Mouse (Mus musculus): ENCODE measurements around the gene Gm45062. TPM values are rescaled to one million over a fixed set of nuclear protein-coding genes. Genes with fewer than 3 reads are reported as not detected.
A peak's percentile ranks its signal among the peaks of the same experiment; 100 is the strongest.

The Gm45062 gene
- polyA plus RNA-seq, 1 experiment: 0.58 TPM

- DNase-seq: no peak
- 0 out of 2 replicates have a peak, but pooled peaks cover 3% of the 10 kb centered on the region for H3K36me3 ChIP-seq (ENCODE audit: control insufficient read depth, insufficient read depth, low read length)
- peak overlapping the region; percentile 35; the same call in 1 of the 2 replicates for H3K27ac ChIP-seq (ENCODE audit: control insufficient read depth, insufficient read depth, low read length)
- WGBS: 64% methylated on average over 4 of the region's 4 CpGs
- no peak overlapping the region for H3K4me3 ChIP-seq (ENCODE audit: control insufficient read depth, insufficient read depth, low read length)
- peaks cover 4% of the 10 kb centered on the region; the same call in 1 of the 2 replicates for H3K4me1 ChIP-seq (replicated peaks; ENCODE audit: control insufficient read depth, insufficient read depth, low read length)
- H3K27me3 ChIP-seq (ENCODE audit: control insufficient read depth, insufficient read depth, low read length): no peaks in the 10 kb centered on the region
- TF ChIP-seq CTCF (IDR thresholded peaks at IDR 0.05; ENCODE audit: borderline replicate concordance, control insufficient read depth, extremely low read depth, insufficient read depth, low read length, poor library complexity) (no peak), POLR2A (IDR thresholded peaks at IDR 0.05; ENCODE audit: control insufficient read depth, extremely low read depth, insufficient read depth, low read length, poor library complexity) (no peak)
Measured at GRCm38 (mm10) chr6:8283255-8283654, 24.0 kb downstream of the Gm45062 start.

- H3K36me3 ChIP-seq (ENCODE audit: control insufficient read depth, insufficient read depth, low read length): no peaks in the 10 kb centered on the region
- TF ChIP-seq POLR2A (IDR thresholded peaks at IDR 0.05; ENCODE audit: control insufficient read depth, extremely low read depth, insufficient read depth, low read length, poor library complexity) (no peak), CTCF (IDR thresholded peaks at IDR 0.05; ENCODE audit: borderline replicate concordance, control insufficient read depth, extremely low read depth, insufficient read depth, low read length, poor library complexity) (no peak)
- WGBS: 63% methylated on average over 3 of the region's 3 CpGs
- no peaks in the 10 kb centered on the region for H3K27me3 ChIP-seq (ENCODE audit: control insufficient read depth, insufficient read depth, low read length)
- no peak for DNase-seq
- H3K4me1 ChIP-seq (replicated peaks; ENCODE audit: control insufficient read depth, insufficient read depth, low read length): peaks cover 4% of the 10 kb centered on the region; the same call in 1 of the 2 replicates
- no peak overlapping the region for H3K27ac ChIP-seq (ENCODE audit: control insufficient read depth, insufficient read depth, low read length)
- H3K4me3 ChIP-seq (ENCODE audit: control insufficient read depth, insufficient read depth, low read length): no peak overlapping the region
Measured at GRCm38 (mm10) chr6:8285401-8285960, 26.2 kb downstream of the Gm45062 start.

DNA sequence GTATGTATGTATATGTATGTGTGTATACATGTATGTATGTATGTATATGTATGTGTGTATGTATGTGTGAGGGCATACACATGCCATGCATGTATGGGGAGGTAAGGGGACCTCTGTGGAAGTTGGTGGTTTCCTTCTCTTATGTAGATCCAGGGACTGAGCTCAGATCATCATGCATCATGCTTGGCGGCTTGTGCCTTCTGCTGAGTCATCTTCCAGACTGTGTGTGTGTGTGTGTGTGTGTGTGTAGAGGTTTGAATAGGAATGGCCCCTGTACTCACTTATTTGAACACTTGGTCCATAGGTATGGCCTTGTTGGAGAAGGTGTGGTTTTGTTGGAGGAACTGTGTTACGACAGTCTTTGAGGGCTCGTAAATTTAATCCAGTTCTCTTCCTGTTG is 26.9 kb downstream of the Gm45062 start:
- WGBS: 97% methylated on average over 3 of the region's 3 CpGs
- Histone ChIP-seq H3K27ac (ENCODE audit: control insufficient read depth, insufficient read depth, low read length) (no peak overlapping the region), H3K4me3 (ENCODE audit: control insufficient read depth, insufficient read depth, low read length) (no peak overlapping the region), H3K36me3 (ENCODE audit: control insufficient read depth, insufficient read depth, low read length) (no peaks in the 10 kb centered on the region), H3K4me1 (replicated peaks; ENCODE audit: control insufficient read depth, insufficient read depth, low read length) (peaks cover 4% of the 10 kb centered on the region; the same call in 1 of the 2 replicates), H3K27me3 (ENCODE audit: control insufficient read depth, insufficient read depth, low read length) (no peaks in the 10 kb centered on the region)
- DNase-seq: no peak
- TF ChIP-seq POLR2A (IDR thresholded peaks at IDR 0.05; ENCODE audit: control insufficient read depth, extremely low read depth, insufficient read depth, low read length, poor library complexity) (no peak), CTCF (IDR thresholded peaks at IDR 0.05; ENCODE audit: borderline replicate concordance, control insufficient read depth, extremely low read depth, insufficient read depth, low read length, poor library complexity) (no peak)

DNA sequence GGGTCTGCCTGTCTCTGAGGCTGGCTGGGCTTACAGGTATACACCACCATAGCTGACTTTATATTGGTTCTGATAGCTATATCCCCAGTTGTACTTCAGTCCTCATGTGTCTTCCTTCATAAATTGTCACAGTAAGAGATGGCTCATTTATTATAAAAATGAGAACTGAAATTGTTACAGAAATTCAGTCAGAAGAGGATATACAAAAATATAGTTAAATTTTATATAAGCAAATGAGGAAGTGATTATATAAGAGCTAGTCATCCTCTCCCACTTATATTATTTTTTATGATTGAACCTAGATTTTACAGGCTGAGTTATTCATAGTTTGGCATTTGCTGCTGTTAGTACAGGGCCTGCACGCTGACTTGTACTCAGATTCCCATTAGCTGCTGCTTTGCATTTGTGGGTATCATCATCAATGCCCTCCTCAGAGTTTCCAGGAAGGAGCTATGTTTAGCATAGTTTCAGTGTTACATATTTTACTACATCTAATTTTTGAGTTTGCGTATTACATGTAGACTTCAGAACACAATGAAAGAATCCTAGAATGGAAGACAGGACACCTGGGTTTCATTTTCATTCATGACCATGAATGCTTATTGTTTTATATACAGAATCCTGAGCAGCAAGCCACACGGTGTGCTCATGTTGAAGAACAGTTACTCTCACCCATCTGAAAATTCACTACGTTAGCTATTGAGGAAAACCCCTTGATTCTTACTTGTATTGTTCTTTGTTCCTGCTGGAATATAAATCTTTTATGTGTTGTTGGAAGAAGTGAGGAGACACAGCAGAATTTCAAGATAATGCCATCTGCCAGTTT is 29.7 kb downstream of the Gm45062 start:
- no peak for DNase-seq
- no peaks in the 10 kb centered on the region for H3K36me3 ChIP-seq (ENCODE audit: control insufficient read depth, insufficient read depth, low read length)
- H3K27ac ChIP-seq (ENCODE audit: control insufficient read depth, insufficient read depth, low read length): no peak overlapping the region
- no peaks in the 10 kb centered on the region for H3K27me3 ChIP-seq (ENCODE audit: control insufficient read depth, insufficient read depth, low read length)
- WGBS: 89% methylated on average over 4 of the region's 4 CpGs
- no peak overlapping the region for H3K4me3 ChIP-seq (ENCODE audit: control insufficient read depth, insufficient read depth, low read length)
- TF ChIP-seq POLR2A (IDR thresholded peaks at IDR 0.05; ENCODE audit: control insufficient read depth, extremely low read depth, insufficient read depth, low read length, poor library complexity) (no peak), CTCF (IDR thresholded peaks at IDR 0.05; ENCODE audit: borderline replicate concordance, control insufficient read depth, extremely low read depth, insufficient read depth, low read length, poor library complexity) (no peak)
- H3K4me1 ChIP-seq (replicated peaks; ENCODE audit: control insufficient read depth, insufficient read depth, low read length): 0 out of 2 replicates have a peak, but pooled peaks cover 2% of the 10 kb centered on the region

DNA sequence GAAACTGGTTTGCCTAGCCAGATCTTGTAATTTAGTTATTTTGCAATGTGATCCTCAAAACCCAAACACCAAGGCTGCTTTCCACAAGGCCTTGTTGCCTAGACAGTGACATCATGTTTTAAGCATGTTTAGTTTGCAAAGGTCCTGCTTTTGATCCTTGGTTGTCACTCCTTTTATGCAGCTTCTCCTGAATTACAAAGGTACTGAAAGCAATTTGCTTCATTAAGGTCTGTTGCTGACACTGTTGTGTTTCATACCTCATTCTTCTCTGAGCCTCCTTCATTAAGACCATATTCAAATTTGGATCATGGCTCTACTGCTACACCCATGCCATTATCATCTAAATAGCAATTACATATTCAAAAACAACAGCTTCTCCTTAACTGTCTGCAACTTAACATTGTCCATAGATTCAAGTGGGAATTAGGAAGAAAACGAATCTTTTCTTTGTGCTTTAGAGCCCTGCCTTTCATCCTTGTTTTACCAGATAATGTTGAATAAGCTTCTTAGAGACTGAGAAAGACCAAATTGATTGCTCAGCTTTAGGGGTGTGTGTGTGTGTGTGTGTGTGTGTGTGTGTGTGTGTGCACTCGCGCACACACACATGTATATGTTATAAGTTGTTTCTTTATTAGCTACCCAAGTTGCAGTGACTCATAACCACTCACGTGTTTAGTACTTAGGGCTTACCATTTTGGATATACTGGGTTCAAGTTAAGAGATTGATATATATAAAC is 35.0 kb downstream of the Gm45062 start:
- Histone ChIP-seq H3K27ac (ENCODE audit: control insufficient read depth, insufficient read depth, low read length) (no peak overlapping the region), H3K4me3 (ENCODE audit: control insufficient read depth, insufficient read depth, low read length) (no peak overlapping the region), H3K4me1 (replicated peaks; ENCODE audit: control insufficient read depth, insufficient read depth, low read length) (no peaks in the 10 kb centered on the region), H3K27me3 (ENCODE audit: control insufficient read depth, insufficient read depth, low read length) (no peaks in the 10 kb centered on the region), H3K36me3 (ENCODE audit: control insufficient read depth, insufficient read depth, low read length) (no peaks in the 10 kb centered on the region)
- 98% methylated on average over 4 of the region's 4 CpGs for WGBS
- TF ChIP-seq CTCF (IDR thresholded peaks at IDR 0.05; ENCODE audit: borderline replicate concordance, control insufficient read depth, extremely low read depth, insufficient read depth, low read length, poor library complexity): no peak
- no peak for TF ChIP-seq POLR2A (IDR thresholded peaks at IDR 0.05; ENCODE audit: control insufficient read depth, extremely low read depth, insufficient read depth, low read length, poor library complexity)
- no peak for DNase-seq

Data from thymus, adult 2 months (tissue).